Mouse (Mus musculus): ENCODE measurements around the gene B3gat1. TPM values are rescaled to one million over a fixed set of nuclear protein-coding genes. Genes with fewer than 3 reads are reported as not detected.

The B3gat1 gene
- polyA plus RNA-seq (2015; fragmentation: Nextera tagmentation; extraction: Ambion mirVana), result 40.7 and 41.5 TPM in 2 replicates

DNA sequence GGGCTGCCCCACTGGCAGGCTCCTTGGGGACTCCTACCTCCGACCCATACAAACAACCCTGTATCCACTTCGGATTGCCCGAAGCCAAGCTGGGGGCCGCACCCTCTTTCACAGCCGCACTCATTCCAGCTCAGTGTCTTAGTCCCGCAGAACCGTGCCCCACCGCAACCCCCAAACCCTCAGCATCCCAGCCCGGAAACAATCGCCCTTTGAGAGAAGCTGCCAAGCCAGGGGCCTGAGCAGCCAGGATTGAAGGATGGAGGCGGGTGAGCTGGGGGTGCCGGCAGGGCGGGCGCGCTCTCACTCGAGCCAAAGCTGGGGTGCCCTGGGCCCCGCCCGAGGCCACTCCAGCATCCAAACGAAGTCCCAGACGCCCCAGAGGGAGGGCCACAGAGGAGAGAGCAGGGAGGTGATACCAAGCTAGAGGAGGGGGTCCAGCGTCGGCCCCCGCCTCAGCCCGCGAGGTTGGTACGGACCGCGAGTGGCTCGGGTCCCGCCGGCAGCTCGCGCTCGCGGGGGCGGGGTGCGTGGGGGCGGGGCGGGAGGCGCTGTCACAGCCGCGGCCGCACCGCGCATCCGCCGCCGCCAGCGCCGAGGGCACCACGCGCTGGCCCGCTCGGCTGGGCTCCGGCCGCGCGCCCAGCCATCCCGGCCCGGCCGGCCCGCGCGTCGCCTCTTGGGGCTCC is at the start of gene B3gat1:
TSS of gene B3gat1 (plus strand) at position 523 of the 686 bp plus-strand sequence.
- peak; percentile 93 for ATAC-seq
- Histone ChIP-seq H3K36me3 (ENCODE audit: control insufficient read depth, insufficient read depth, low read length) (no peaks in the 10 kb centered on the region), H3K27ac (ENCODE audit: low read length) (peak within 1 kb of the TSS; percentile 93), H3K4me2 (ENCODE audit: low read length) (peak within 1 kb of the TSS; percentile 84), H3K9me3 (replicated peaks; ENCODE audit: control insufficient read depth, low read length, poor library complexity, severe bottlenecking) (no peaks in the 10 kb centered on the region), H3K27me3 (ENCODE audit: control insufficient read depth, insufficient read depth, low read depth, low read length) (no peaks in the 10 kb centered on the region), H3K4me1 (ENCODE audit: control insufficient read depth, insufficient read depth, low read length) (peaks cover 30% of the 10 kb centered on the region), H3K9ac (ENCODE audit: low read depth, low read length) (peak within 1 kb of the TSS; percentile 99), H3K4me3 (ENCODE audit: low read depth, low read length) (peak within 1 kb of the TSS; percentile 93)
- 1% methylated on average over 27 of the region's 65 CpGs for WGBS

DNA sequence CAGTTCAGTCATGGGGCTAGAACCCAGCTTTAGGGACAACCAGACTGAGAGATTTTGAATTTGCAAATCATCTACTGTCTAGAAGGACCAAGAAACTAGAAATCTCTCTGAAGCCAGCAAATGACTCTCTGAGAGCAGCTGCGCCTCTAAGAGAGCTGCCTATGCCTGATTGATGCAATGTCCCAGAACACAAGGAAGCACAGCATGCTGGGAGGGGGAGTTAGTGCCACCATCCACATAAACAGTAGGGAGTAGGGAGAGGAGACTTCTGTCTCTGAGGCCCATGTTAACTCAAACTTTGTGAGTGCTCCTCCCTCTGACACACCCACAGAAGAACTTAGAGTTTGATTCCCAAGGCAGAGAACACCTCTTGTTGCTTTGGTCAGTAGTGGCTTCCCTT is 44.4 kb upstream of the B3gat1 start:
- no peaks in the 10 kb centered on the region for H3K9me3 ChIP-seq (replicated peaks; ENCODE audit: control insufficient read depth, low read length, poor library complexity, severe bottlenecking)
- no peak for ATAC-seq
- WGBS, result 74% methylated on average over 1 of the region's 1 CpGs
- H3K9ac ChIP-seq (ENCODE audit: low read depth, low read length), result no peak overlapping the region
- no peaks in the 10 kb centered on the region for H3K36me3 ChIP-seq (ENCODE audit: control insufficient read depth, insufficient read depth, low read length)
- peaks cover 3% of the 10 kb centered on the region; the same call in 1 of the 2 replicates for H3K4me1 ChIP-seq (ENCODE audit: control insufficient read depth, insufficient read depth, low read length)
- H3K4me2 ChIP-seq (ENCODE audit: low read length), result no peak overlapping the region
- H3K4me3 ChIP-seq (ENCODE audit: low read depth, low read length), result no peak overlapping the region
- H3K27ac ChIP-seq (ENCODE audit: low read length), result no peak overlapping the region
- no peaks in the 10 kb centered on the region for H3K27me3 ChIP-seq (ENCODE audit: control insufficient read depth, insufficient read depth, low read depth, low read length)

GRCm38 (mm10) chr9:26689956-26690698 is 43.4 kb upstream of the B3gat1 start:
- Histone ChIP-seq H3K27ac (ENCODE audit: low read length) (no peak overlapping the region), H3K9me3 (replicated peaks; ENCODE audit: control insufficient read depth, low read length, poor library complexity, severe bottlenecking) (no peaks in the 10 kb centered on the region), H3K4me2 (ENCODE audit: low read length) (no peak overlapping the region), H3K27me3 (ENCODE audit: control insufficient read depth, insufficient read depth, low read depth, low read length) (no peaks in the 10 kb centered on the region), H3K4me3 (ENCODE audit: low read depth, low read length) (no peak overlapping the region), H3K4me1 (ENCODE audit: control insufficient read depth, insufficient read depth, low read length) (peaks cover 3% of the 10 kb centered on the region; the same call in 1 of the 2 replicates), H3K36me3 (ENCODE audit: control insufficient read depth, insufficient read depth, low read length) (no peaks in the 10 kb centered on the region), H3K9ac (ENCODE audit: low read depth, low read length) (no peak overlapping the region)
- peak; percentile 78 for ATAC-seq
- WGBS, result 33% methylated on average over 7 of the region's 7 CpGs

- ATAC-seq, result no peak
- 77% methylated on average over 4 of the region's 4 CpGs for WGBS
- no peaks in the 10 kb centered on the region for H3K9me3 ChIP-seq (replicated peaks; ENCODE audit: control insufficient read depth, low read length, poor library complexity, severe bottlenecking)
- no peak overlapping the region for H3K27ac ChIP-seq (ENCODE audit: low read length)
- H3K4me2 ChIP-seq (ENCODE audit: low read length), result no peak overlapping the region
- no peak overlapping the region for H3K4me3 ChIP-seq (ENCODE audit: low read depth, low read length)
- peaks cover 3% of the 10 kb centered on the region; the same call in 1 of the 2 replicates for H3K4me1 ChIP-seq (ENCODE audit: control insufficient read depth, insufficient read depth, low read length)
- no peaks in the 10 kb centered on the region for H3K27me3 ChIP-seq (ENCODE audit: control insufficient read depth, insufficient read depth, low read depth, low read length)
- H3K9ac ChIP-seq (ENCODE audit: low read depth, low read length), result no peak overlapping the region
- no peaks in the 10 kb centered on the region for H3K36me3 ChIP-seq (ENCODE audit: control insufficient read depth, insufficient read depth, low read length)
These were observed 40.9 kb upstream of the B3gat1 start for GRCm38 (mm10) chr9:26692641-26693040.

DNA sequence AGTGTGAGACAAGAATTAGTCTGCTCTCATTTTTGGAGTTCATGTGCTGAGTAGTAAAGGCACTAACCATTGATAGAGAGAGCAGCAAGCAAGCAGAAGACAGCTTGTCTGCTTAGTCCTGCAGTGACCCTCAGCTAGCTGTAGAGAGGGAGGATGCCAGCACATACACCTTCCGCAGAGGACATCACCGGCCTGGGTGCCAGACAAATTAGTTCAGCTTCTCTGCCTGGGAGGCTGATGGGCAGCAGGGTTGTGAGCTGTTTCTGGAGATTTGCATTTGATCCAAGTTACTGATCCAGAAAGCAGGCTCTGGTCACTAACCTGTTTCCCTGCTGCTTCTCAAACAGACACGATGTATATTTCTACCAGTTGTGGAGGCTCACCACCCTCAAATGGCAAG is 38.9 kb upstream of the B3gat1 start:
- no peak overlapping the region for H3K4me2 ChIP-seq (ENCODE audit: low read length)
- no peak overlapping the region for H3K27ac ChIP-seq (ENCODE audit: low read length)
- H3K9ac ChIP-seq (ENCODE audit: low read depth, low read length), result no peak overlapping the region
- WGBS, result 71% methylated on average over 3 of the region's 3 CpGs
- H3K9me3 ChIP-seq (replicated peaks; ENCODE audit: control insufficient read depth, low read length, poor library complexity, severe bottlenecking), result no peaks in the 10 kb centered on the region
- peaks cover 3% of the 10 kb centered on the region; the same call in 1 of the 2 replicates for H3K4me1 ChIP-seq (ENCODE audit: control insufficient read depth, insufficient read depth, low read length)
- ATAC-seq, result no peak
- no peak overlapping the region for H3K4me3 ChIP-seq (ENCODE audit: low read depth, low read length)
- H3K27me3 ChIP-seq (ENCODE audit: control insufficient read depth, insufficient read depth, low read depth, low read length), result no peaks in the 10 kb centered on the region
- no peaks in the 10 kb centered on the region for H3K36me3 ChIP-seq (ENCODE audit: control insufficient read depth, insufficient read depth, low read length)

- H3K9me3 ChIP-seq (replicated peaks; ENCODE audit: control insufficient read depth, low read length, poor library complexity, severe bottlenecking), result no peaks in the 10 kb centered on the region
- H3K4me3 ChIP-seq (ENCODE audit: low read depth, low read length), result no peak overlapping the region
- no peaks in the 10 kb centered on the region for H3K27me3 ChIP-seq (ENCODE audit: control insufficient read depth, insufficient read depth, low read depth, low read length)
- H3K27ac ChIP-seq (ENCODE audit: low read length), result no peak overlapping the region
- H3K9ac ChIP-seq (ENCODE audit: low read depth, low read length), result no peak overlapping the region
- H3K4me2 ChIP-seq (ENCODE audit: low read length), result no peak overlapping the region
- no peaks in the 10 kb centered on the region for H3K36me3 ChIP-seq (ENCODE audit: control insufficient read depth, insufficient read depth, low read length)
- 73% methylated on average over 5 of the region's 5 CpGs for WGBS
- no peak for ATAC-seq
- H3K4me1 ChIP-seq (ENCODE audit: control insufficient read depth, insufficient read depth, low read length), result peaks cover 2% of the 10 kb centered on the region; the same call in 1 of the 2 replicates
These were observed 38.4 kb upstream of the B3gat1 start for GRCm38 (mm10) chr9:26695178-26695577.

DNA sequence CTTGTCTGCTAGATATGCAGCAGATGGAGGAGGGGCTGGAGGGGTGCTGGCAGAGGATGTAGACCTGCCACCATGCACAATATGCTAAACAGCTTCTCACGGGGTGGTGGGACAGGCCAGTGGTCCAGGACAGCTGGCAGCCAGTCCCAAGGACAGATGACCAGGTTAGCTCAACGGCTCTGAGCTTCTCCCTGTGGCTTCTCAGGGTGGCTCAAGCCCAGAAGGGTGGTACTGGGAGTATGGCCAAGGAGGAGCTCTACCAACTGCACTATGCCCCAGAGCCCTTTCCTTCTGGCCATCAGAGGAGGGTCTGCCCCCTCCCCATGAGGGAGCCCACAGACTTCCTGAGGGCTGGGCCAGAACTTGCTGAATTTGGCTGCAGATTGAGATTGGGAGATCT is 35.2 kb upstream of the B3gat1 start:
- Histone ChIP-seq H3K27me3 (ENCODE audit: control insufficient read depth, insufficient read depth, low read depth, low read length) (no peaks in the 10 kb centered on the region), H3K27ac (ENCODE audit: low read length) (no peak overlapping the region), H3K9ac (ENCODE audit: low read depth, low read length) (no peak overlapping the region), H3K4me2 (ENCODE audit: low read length) (no peak overlapping the region), H3K9me3 (replicated peaks; ENCODE audit: control insufficient read depth, low read length, poor library complexity, severe bottlenecking) (no peaks in the 10 kb centered on the region), H3K4me3 (ENCODE audit: low read depth, low read length) (no peak overlapping the region), H3K36me3 (ENCODE audit: control insufficient read depth, insufficient read depth, low read length) (no peaks in the 10 kb centered on the region), H3K4me1 (ENCODE audit: control insufficient read depth, insufficient read depth, low read length) (no peaks in the 10 kb centered on the region)
- ATAC-seq, result no peak
- 72% methylated on average over 2 of the region's 2 CpGs for WGBS

DNA sequence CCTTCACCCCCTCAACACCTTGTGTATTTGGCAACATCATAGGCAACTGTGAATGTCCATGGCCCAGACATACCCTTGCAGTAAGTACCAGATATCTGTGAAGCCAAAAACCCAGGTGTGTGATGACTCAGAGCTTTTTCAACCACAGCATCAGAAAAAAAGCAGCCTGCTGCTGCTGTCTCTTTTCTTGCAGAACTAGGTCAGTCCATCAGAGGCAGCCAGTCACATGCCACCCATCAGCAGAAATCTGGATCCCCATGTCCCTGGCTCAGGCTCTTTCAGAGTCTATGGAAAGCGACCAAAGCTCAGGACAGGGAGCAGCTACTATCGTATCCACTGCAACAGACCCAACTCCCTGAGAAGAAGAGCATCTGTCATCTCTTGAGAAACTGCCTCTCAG is 33.2 kb upstream of the B3gat1 start:
- 79% methylated on average over 2 of the region's 2 CpGs for WGBS
- H3K4me1 ChIP-seq (ENCODE audit: control insufficient read depth, insufficient read depth, low read length), result no peaks in the 10 kb centered on the region

GRCm38 (mm10) chr9:26718388-26718787 is 15.1 kb upstream of the B3gat1 start:
- no peaks in the 10 kb centered on the region for H3K4me1 ChIP-seq (ENCODE audit: control insufficient read depth, insufficient read depth, low read length)
- no peak overlapping the region for H3K9ac ChIP-seq (ENCODE audit: low read depth, low read length)
- H3K4me2 ChIP-seq (ENCODE audit: low read length), result no peak overlapping the region
- no peaks in the 10 kb centered on the region for H3K9me3 ChIP-seq (replicated peaks; ENCODE audit: control insufficient read depth, low read length, poor library complexity, severe bottlenecking)
- H3K4me3 ChIP-seq (ENCODE audit: low read depth, low read length), result no peak overlapping the region
- no peak for ATAC-seq
- no peak overlapping the region for H3K27ac ChIP-seq (ENCODE audit: low read length)
- H3K27me3 ChIP-seq (ENCODE audit: control insufficient read depth, insufficient read depth, low read depth, low read length), result no peaks in the 10 kb centered on the region
- H3K36me3 ChIP-seq (ENCODE audit: control insufficient read depth, insufficient read depth, low read length), result no peaks in the 10 kb centered on the region
- 24% methylated on average over 3 of the region's 3 CpGs for WGBS

More for the DNA sequence above, 33.2 kb upstream of the B3gat1 start:
- H3K9me3 ChIP-seq (replicated peaks; ENCODE audit: control insufficient read depth, low read length, poor library complexity, severe bottlenecking), result no peaks in the 10 kb centered on the region
- no peak overlapping the region for H3K27ac ChIP-seq (ENCODE audit: low read length)
- H3K9ac ChIP-seq (ENCODE audit: low read depth, low read length), result no peak overlapping the region
- H3K4me2 ChIP-seq (ENCODE audit: low read length), result no peak overlapping the region
- no peak for ATAC-seq
- H3K27me3 ChIP-seq (ENCODE audit: control insufficient read depth, insufficient read depth, low read depth, low read length), result no peaks in the 10 kb centered on the region
- no peak overlapping the region for H3K4me3 ChIP-seq (ENCODE audit: low read depth, low read length)
- no peaks in the 10 kb centered on the region for H3K36me3 ChIP-seq (ENCODE audit: control insufficient read depth, insufficient read depth, low read length)

Measured in midbrain, embryonic 16.5 days (tissue).